Mouse (Mus musculus): ENCODE measurements at regions not wholly inside any gene's neighbourhood (a gene's known extent, or its start where the extent isn't known, plus 50 kb on each side); places are given as distances from the start of the nearest gene placed in this dataset.

- 81% methylated on average over 1 of the region's 1 CpGs for WGBS
- Histone ChIP-seq H3K27me3 (ENCODE audit: control insufficient read depth, insufficient read depth, low read length) (no peaks in the 10 kb centered on the region), H3K9ac (ENCODE audit: low read depth, low read length, severe bottlenecking) (no peak overlapping the region), H3K27ac (replicated peaks; ENCODE audit: low read depth, low read length) (no peak overlapping the region), H3K4me3 (replicated peaks; ENCODE audit: low read length) (no peak overlapping the region), H3K9me3 (ENCODE audit: control insufficient read depth, low read length) (no peaks in the 10 kb centered on the region), H3K36me3 (ENCODE audit: control insufficient read depth, insufficient read depth, low read length) (no peaks in the 10 kb centered on the region), H3K4me2 (replicated peaks; ENCODE audit: low read depth, low read length, severe bottlenecking) (no peak overlapping the region), H3K4me1 (ENCODE audit: control insufficient read depth, insufficient read depth, low read length) (no peaks in the 10 kb centered on the region)
- DNase-seq (ENCODE audit: low spot score) (no peak), ATAC-seq (ENCODE audit: low FRiP score, low read depth) (no peak)
- no peak for TF ChIP-seq POLR2A (IDR thresholded peaks at IDR 0.05; ENCODE audit: borderline replicate concordance, extremely low read depth, insufficient read depth, insufficient read length)
These were observed 2166.8 kb upstream of the Lrrc6 start for GRCm38 (mm10) chr15:68667462-68667861.

GRCm38 (mm10) chr15:68665331-68665730 lies 2164.6 kb upstream of the Lrrc6 start:
- Histone ChIP-seq H3K27ac (replicated peaks; ENCODE audit: low read depth, low read length) (no peak overlapping the region), H3K4me3 (replicated peaks; ENCODE audit: low read length) (no peak overlapping the region), H3K4me1 (ENCODE audit: control insufficient read depth, insufficient read depth, low read length) (no peaks in the 10 kb centered on the region), H3K9ac (ENCODE audit: low read depth, low read length, severe bottlenecking) (no peak overlapping the region), H3K4me2 (replicated peaks; ENCODE audit: low read depth, low read length, severe bottlenecking) (no peak overlapping the region), H3K9me3 (ENCODE audit: control insufficient read depth, low read length) (no peaks in the 10 kb centered on the region), H3K27me3 (ENCODE audit: control insufficient read depth, insufficient read depth, low read length) (no peaks in the 10 kb centered on the region), H3K36me3 (ENCODE audit: control insufficient read depth, insufficient read depth, low read length) (no peaks in the 10 kb centered on the region)
- no peak for ATAC-seq (ENCODE audit: low FRiP score, low read depth)
- DNase-seq (ENCODE audit: low spot score): no peak
- no peak for TF ChIP-seq POLR2A (IDR thresholded peaks at IDR 0.05; ENCODE audit: borderline replicate concordance, extremely low read depth, insufficient read depth, insufficient read length)

GRCm38 (mm10) chr15:68656722-68657121 lies 2156.0 kb upstream of the Lrrc6 start:
- 54% methylated on average over 6 of the region's 6 CpGs for WGBS
- H3K36me3 ChIP-seq (ENCODE audit: control insufficient read depth, insufficient read depth, low read length): no peaks in the 10 kb centered on the region
- H3K4me2 ChIP-seq (replicated peaks; ENCODE audit: low read depth, low read length, severe bottlenecking): no peak overlapping the region
- no peaks in the 10 kb centered on the region for H3K27me3 ChIP-seq (ENCODE audit: control insufficient read depth, insufficient read depth, low read length)
- no peak for TF ChIP-seq POLR2A (IDR thresholded peaks at IDR 0.05; ENCODE audit: borderline replicate concordance, extremely low read depth, insufficient read depth, insufficient read length)
- no peak overlapping the region for H3K9ac ChIP-seq (ENCODE audit: low read depth, low read length, severe bottlenecking)
- H3K4me1 ChIP-seq (ENCODE audit: control insufficient read depth, insufficient read depth, low read length): no peaks in the 10 kb centered on the region
- no peak overlapping the region for H3K4me3 ChIP-seq (replicated peaks; ENCODE audit: low read length)
- peak; percentile 15 for DNase-seq (ENCODE audit: low spot score)
- no peaks in the 10 kb centered on the region for H3K9me3 ChIP-seq (ENCODE audit: control insufficient read depth, low read length)
- H3K27ac ChIP-seq (replicated peaks; ENCODE audit: low read depth, low read length): no peak overlapping the region
- no peak for ATAC-seq (ENCODE audit: low FRiP score, low read depth)

GRCm38 (mm10) chr15:68655046-68655445 lies 2154.3 kb upstream of the Lrrc6 start:
- Histone ChIP-seq H3K9me3 (ENCODE audit: control insufficient read depth, low read length) (no peaks in the 10 kb centered on the region), H3K36me3 (ENCODE audit: control insufficient read depth, insufficient read depth, low read length) (no peaks in the 10 kb centered on the region), H3K9ac (ENCODE audit: low read depth, low read length, severe bottlenecking) (no peak overlapping the region), H3K4me1 (ENCODE audit: control insufficient read depth, insufficient read depth, low read length) (no peaks in the 10 kb centered on the region), H3K27ac (replicated peaks; ENCODE audit: low read depth, low read length) (no peak overlapping the region), H3K4me2 (replicated peaks; ENCODE audit: low read depth, low read length, severe bottlenecking) (no peak overlapping the region), H3K27me3 (ENCODE audit: control insufficient read depth, insufficient read depth, low read length) (no peaks in the 10 kb centered on the region), H3K4me3 (replicated peaks; ENCODE audit: low read length) (no peak overlapping the region)
- no peak for ATAC-seq (ENCODE audit: low FRiP score, low read depth)
- 78% methylated on average over 3 of the region's 3 CpGs for WGBS
- TF ChIP-seq POLR2A (IDR thresholded peaks at IDR 0.05; ENCODE audit: borderline replicate concordance, extremely low read depth, insufficient read depth, insufficient read length): no peak
- DNase-seq (ENCODE audit: low spot score): no peak

GRCm38 (mm10) chr15:68650609-68651008 lies 2149.9 kb upstream of the Lrrc6 start:
- no peaks in the 10 kb centered on the region for H3K27me3 ChIP-seq (ENCODE audit: control insufficient read depth, insufficient read depth, low read length)
- TF ChIP-seq POLR2A (IDR thresholded peaks at IDR 0.05; ENCODE audit: borderline replicate concordance, extremely low read depth, insufficient read depth, insufficient read length): no peak
- H3K4me1 ChIP-seq (ENCODE audit: control insufficient read depth, insufficient read depth, low read length): no peaks in the 10 kb centered on the region
- H3K4me3 ChIP-seq (replicated peaks; ENCODE audit: low read length): no peak overlapping the region
- no peak overlapping the region for H3K9ac ChIP-seq (ENCODE audit: low read depth, low read length, severe bottlenecking)
- ATAC-seq (ENCODE audit: low FRiP score, low read depth) (no peak), DNase-seq (ENCODE audit: low spot score) (no peak)
- H3K9me3 ChIP-seq (ENCODE audit: control insufficient read depth, low read length): no peaks in the 10 kb centered on the region
- 58% methylated on average over 2 of the region's 2 CpGs for WGBS
- no peaks in the 10 kb centered on the region for H3K36me3 ChIP-seq (ENCODE audit: control insufficient read depth, insufficient read depth, low read length)
- no peak overlapping the region for H3K27ac ChIP-seq (replicated peaks; ENCODE audit: low read depth, low read length)
- H3K4me2 ChIP-seq (replicated peaks; ENCODE audit: low read depth, low read length, severe bottlenecking): no peak overlapping the region

- no peak for TF ChIP-seq POLR2A (IDR thresholded peaks at IDR 0.05; ENCODE audit: borderline replicate concordance, extremely low read depth, insufficient read depth, insufficient read length)
- no peak for ATAC-seq (ENCODE audit: low FRiP score, low read depth)
- Histone ChIP-seq H3K27me3 (ENCODE audit: control insufficient read depth, insufficient read depth, low read length) (no peaks in the 10 kb centered on the region), H3K9ac (ENCODE audit: low read depth, low read length, severe bottlenecking) (no peak overlapping the region), H3K4me1 (ENCODE audit: control insufficient read depth, insufficient read depth, low read length) (no peaks in the 10 kb centered on the region), H3K4me2 (replicated peaks; ENCODE audit: low read depth, low read length, severe bottlenecking) (no peak overlapping the region), H3K36me3 (ENCODE audit: control insufficient read depth, insufficient read depth, low read length) (no peaks in the 10 kb centered on the region), H3K9me3 (ENCODE audit: control insufficient read depth, low read length) (no peaks in the 10 kb centered on the region), H3K27ac (replicated peaks; ENCODE audit: low read depth, low read length) (no peak overlapping the region), H3K4me3 (replicated peaks; ENCODE audit: low read length) (no peak overlapping the region)
- DNase-seq (ENCODE audit: low spot score): no peak
- 67% methylated on average over 3 of the region's 3 CpGs for WGBS
These were observed 2149.3 kb upstream of the Lrrc6 start for GRCm38 (mm10) chr15:68650033-68650432.

All from limb, embryonic 14.5 days (tissue).